Mouse (Mus musculus) embryonic facial prominence, embryonic 14.5 days (tissue): ENCODE results near the gene Stub1. TPM values are rescaled to one million over a fixed set of nuclear protein-coding genes. Genes with fewer than 3 reads are reported as not detected.

Experiments used
- ATAC-seq: fragments of 200-750 bp; cut with Nextera tagmentation; 2 replicates; pipeline ENCODE4 v1.8.0; 2017; ENCODE audit warnings: low read depth, moderate number of reproducible peaks, moderate TSS enrichment
- DNase-seq: peaks from one replicate; pipeline ENCODE4 v3.0.0-alpha.2; 2015; ENCODE audit warnings: low spot score
- H3K27ac ChIP-seq: fragments of 300-500 bp; sonication (generic); replicated peaks from 2 replicates; pipeline ENCODE4 v1.5.1; 2014; ENCODE audit warnings: low read depth, mild to moderate bottlenecking, low read length, moderate library complexity
- H3K27me3 ChIP-seq: fragments of 300-500 bp; sonication (generic); replicated peaks from 2 replicates; pipeline ENCODE4 v1.6.1; 2014; ENCODE audit warnings: low read length; ENCODE audit not compliant: control insufficient read depth, insufficient read depth
- H3K36me3 ChIP-seq: fragments of 300-500 bp; sonication (generic); 2 replicates; pipeline ENCODE4 v1.6.1; 2014; ENCODE audit warnings: low read length, mixed read lengths; ENCODE audit not compliant: control insufficient read depth, insufficient read depth
- H3K4me1 ChIP-seq: fragments of 300-500 bp; sonication (generic); 2 replicates; pipeline ENCODE4 v1.6.1; 2014; ENCODE audit warnings: antibody characterized with exemption, low read length; ENCODE audit not compliant: control insufficient read depth, insufficient read depth
- H3K4me2 ChIP-seq: fragments of 300-500 bp; sonication (generic); 2 replicates; pipeline ENCODE4 v1.6.1; 2014; ENCODE audit warnings: low read depth, mild to moderate bottlenecking, low read length, moderate library complexity, mixed read lengths
- H3K4me3 ChIP-seq: fragments of 300-500 bp; sonication (generic); 2 replicates; pipeline ENCODE4 v1.5.1; 2014; ENCODE audit warnings: low read depth, mild to moderate bottlenecking, low read length
- H3K9ac ChIP-seq: fragments of 300-500 bp; sonication (generic); 2 replicates; pipeline ENCODE4 v1.6.1; 2014; ENCODE audit warnings: low read depth, mild to moderate bottlenecking, low read length, moderate library complexity, mixed read lengths
- H3K9me3 ChIP-seq: fragments of 300-500 bp; sonication (generic); 2 replicates; pipeline ENCODE4 v1.6.1; 2016; ENCODE audit warnings: low read length; ENCODE audit not compliant: control insufficient read depth
- WGBS: fragments of 180-500 bp; shearing (Covaris S2); extraction: QIAGEN DNeasy Blood & Tissue Kit; methylation state at CpG from one replicate; pipeline ENCODE4 v1.1.7; 2014; 5-methylcytosine and 5-hydroxymethylcytosine counted together
- polyA plus RNA-seq: library from polyadenylated mRNA; unstranded; fragments of >200 nt; fragmentation: Nextera tagmentation; extraction: Ambion mirVana; gene quantifications from 2 replicates; pipeline ENCODE4 v1.2.1, GENCODE M21; 2014

Gene Stub1
- polyA plus RNA-seq: 314 and 351 TPM in 2 replicates

GRCm38 (mm10) chr17:25833291-25833663 lies at the start of gene Stub1:
Gene Stub1 (minus strand): TSS chr17:25833404.
- ATAC-seq: peak; percentile 50
- peak within 1 kb of the TSS; percentile 96 for H3K27ac ChIP-seq
- H3K4me3 ChIP-seq: peak within 1 kb of the TSS; percentile 87
- 1% methylated on average over 24 of the region's 24 CpGs for whole genome bisulfite sequencing
- peaks cover 22% of the 10 kb centered on the region for H3K36me3 ChIP-seq
- peak within 1 kb of the TSS; percentile 86 for H3K4me2 ChIP-seq
- no peaks in the 10 kb centered on the region for H3K27me3 ChIP-seq
- H3K9ac ChIP-seq: peak within 1 kb of the TSS; percentile 90
- peak; percentile 96 for DNase-seq
- H3K4me1 ChIP-seq: peaks cover 43% of the 10 kb centered on the region
- no peaks in the 10 kb centered on the region for H3K9me3 ChIP-seq

- H3K27ac ChIP-seq: no peak overlapping the region
- no peak overlapping the region for H3K4me2 ChIP-seq
- no peaks in the 10 kb centered on the region for H3K9me3 ChIP-seq
- no peak overlapping the region for H3K4me3 ChIP-seq
- peaks cover 51% of the 10 kb centered on the region for H3K36me3 ChIP-seq
- WGBS: 25% methylated on average over 5 of the region's 5 CpGs
- DNase-seq: no peak
- no peak for ATAC-seq
- no peaks in the 10 kb centered on the region for H3K27me3 ChIP-seq
- no peak overlapping the region for H3K9ac ChIP-seq
- no peaks in the 10 kb centered on the region for H3K4me1 ChIP-seq
Measured at GRCm38 (mm10) chr17:25882306-25882705, 49.1 kb upstream of the Stub1 start.

DNA sequence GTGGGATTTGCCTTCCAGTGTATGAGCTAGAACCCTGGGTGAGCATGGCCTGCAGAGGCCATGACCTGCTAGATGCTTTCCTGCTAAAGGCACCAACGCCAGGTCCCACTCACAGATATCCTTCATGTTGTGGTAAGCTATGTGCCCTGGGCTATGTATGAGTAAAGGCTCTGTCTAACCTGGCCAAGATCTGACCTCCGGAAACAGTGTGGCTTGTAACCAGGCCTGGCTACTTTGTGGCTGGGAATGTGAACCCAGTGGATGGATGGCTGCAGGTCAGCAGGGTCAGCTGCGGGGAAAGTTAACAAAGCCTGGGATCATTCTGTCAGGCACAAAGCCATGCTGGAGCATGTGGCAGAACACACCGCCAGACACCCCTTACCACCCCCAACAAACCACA lies 48.5 kb upstream of the Stub1 start:
- no peak overlapping the region for H3K27ac ChIP-seq
- DNase-seq: no peak
- H3K4me1 ChIP-seq: no peaks in the 10 kb centered on the region; the same call in 1 of the 2 replicates
- 35% methylated on average over 4 of the region's 4 CpGs for WGBS
- H3K4me2 ChIP-seq: no peak overlapping the region
- H3K4me3 ChIP-seq: no peak overlapping the region
- ATAC-seq: no peak
- no peak overlapping the region for H3K9ac ChIP-seq
- H3K36me3 ChIP-seq: peaks cover 49% of the 10 kb centered on the region
- H3K9me3 ChIP-seq: no peaks in the 10 kb centered on the region
- H3K27me3 ChIP-seq: no peaks in the 10 kb centered on the region

DNA sequence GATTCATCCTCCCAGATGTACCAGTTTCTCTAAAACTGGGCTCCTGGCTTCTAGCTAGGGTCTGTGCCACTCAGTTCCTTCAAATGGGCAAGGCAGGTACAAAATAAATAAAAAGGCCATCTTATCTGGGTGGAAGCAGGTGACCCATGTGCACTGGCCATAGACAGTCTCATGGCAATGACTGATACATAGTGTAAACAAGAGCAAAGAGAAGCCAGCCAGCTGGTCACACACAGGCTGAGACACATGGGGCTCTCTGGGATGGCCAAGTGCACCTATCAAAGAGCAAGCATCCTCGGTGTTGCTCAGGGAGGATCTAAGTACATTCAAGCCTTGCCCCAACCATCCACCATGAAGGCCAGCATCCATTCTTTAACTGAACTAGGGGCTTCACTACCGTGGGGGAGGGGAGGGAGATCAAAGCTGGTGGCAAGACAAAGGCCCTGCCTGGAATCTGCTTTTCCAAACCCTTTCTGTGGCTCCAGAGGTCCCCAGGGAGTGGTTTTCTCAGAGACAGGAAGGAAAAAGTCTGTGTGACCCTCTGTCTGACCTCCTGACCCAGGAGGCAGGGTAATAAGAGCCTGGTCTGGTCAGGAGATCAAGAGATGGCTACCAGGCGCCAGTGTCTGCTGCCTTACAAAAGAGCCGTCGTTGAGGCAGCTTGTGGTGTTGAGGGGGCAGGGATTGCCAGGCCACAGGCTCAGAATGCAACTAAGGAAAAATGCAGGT lies 47.9 kb upstream of the Stub1 start:
- DNase-seq (no peak), ATAC-seq (no peak)
- no peaks in the 10 kb centered on the region for H3K9me3 ChIP-seq
- H3K4me3 ChIP-seq: no peak overlapping the region
- H3K27me3 ChIP-seq: no peaks in the 10 kb centered on the region
- H3K9ac ChIP-seq: no peak overlapping the region
- H3K36me3 ChIP-seq: peaks cover 49% of the 10 kb centered on the region
- peaks cover 5% of the 10 kb centered on the region; the same call in 1 of the 2 replicates for H3K4me1 ChIP-seq
- WGBS: 2% methylated on average over 5 of the region's 5 CpGs
- no peak overlapping the region for H3K27ac ChIP-seq
- H3K4me2 ChIP-seq: no peak overlapping the region

- ATAC-seq (no peak), DNase-seq (no peak)
- 33% methylated on average over 5 of the region's 5 CpGs for WGBS
- no peak within 1 kb of the TSS for H3K9ac ChIP-seq
- H3K27me3 ChIP-seq: no peaks in the 10 kb centered on the region
- H3K36me3 ChIP-seq: peaks cover 49% of the 10 kb centered on the region
- H3K27ac ChIP-seq: no peak within 1 kb of the TSS
- H3K4me3 ChIP-seq: no peak within 1 kb of the TSS
- no peak within 1 kb of the TSS for H3K4me2 ChIP-seq
- peaks cover 7% of the 10 kb centered on the region; the same call in 1 of the 2 replicates for H3K4me1 ChIP-seq
- no peaks in the 10 kb centered on the region for H3K9me3 ChIP-seq
Measured at GRCm38 (mm10) chr17:25880196-25880910, 47.1 kb upstream of the Stub1 start, which contains the start of gene Wfikkn1. Gene Wfikkn1 (minus strand): TSS chr17:25880858.

- no peak for ATAC-seq
- WGBS: 71% methylated on average over 8 of the region's 8 CpGs
- H3K9ac ChIP-seq: no peak overlapping the region
- H3K4me1 ChIP-seq: peaks cover 7% of the 10 kb centered on the region; the same call in 1 of the 2 replicates
- DNase-seq: no peak
- no peak overlapping the region for H3K4me3 ChIP-seq
- H3K4me2 ChIP-seq: no peak overlapping the region
- no peak overlapping the region for H3K27ac ChIP-seq
- no peaks in the 10 kb centered on the region for H3K27me3 ChIP-seq
- no peaks in the 10 kb centered on the region for H3K9me3 ChIP-seq
- peaks cover 47% of the 10 kb centered on the region for H3K36me3 ChIP-seq
Measured at GRCm38 (mm10) chr17:25879750-25880149, 46.5 kb upstream of the Stub1 start.

GRCm38 (mm10) chr17:25879261-25879660 lies 46.1 kb upstream of the Stub1 start:
- Histone ChIP-seq H3K9me3 (no peaks in the 10 kb centered on the region), H3K9ac (no peak overlapping the region), H3K4me3 (no peak overlapping the region), H3K4me1 (peaks cover 7% of the 10 kb centered on the region; the same call in 1 of the 2 replicates), H3K27me3 (no peaks in the 10 kb centered on the region), H3K4me2 (no peak overlapping the region), H3K36me3 (peaks cover 43% of the 10 kb centered on the region), H3K27ac (no peak overlapping the region)
- ATAC-seq: no peak
- 46% methylated on average over 4 of the region's 4 CpGs for WGBS
- DNase-seq: no peak

GRCm38 (mm10) chr17:25878611-25879180 lies 45.5 kb upstream of the Stub1 start:
- Histone ChIP-seq H3K36me3 (peaks cover 37% of the 10 kb centered on the region), H3K9ac (no peak overlapping the region), H3K4me3 (no peak overlapping the region), H3K4me2 (no peak overlapping the region), H3K9me3 (no peaks in the 10 kb centered on the region), H3K27me3 (no peaks in the 10 kb centered on the region), H3K27ac (no peak overlapping the region), H3K4me1 (peaks cover 7% of the 10 kb centered on the region; the same call in 1 of the 2 replicates)
- 86% methylated on average over 19 of the region's 19 CpGs for WGBS
- ATAC-seq: no peak
- DNase-seq: no peak
